Mouse (Mus musculus): ENCODE data around the gene Hoxa5. TPM values are rescaled to one million over a fixed set of nuclear protein-coding genes. Genes with fewer than 3 reads are reported as not detected.
A peak's percentile ranks its signal among the peaks of the same experiment; 100 is the strongest.

Hoxa5 gene
- polyA plus RNA-seq, 1 experiment from 2014 or later: not detected

DNA sequence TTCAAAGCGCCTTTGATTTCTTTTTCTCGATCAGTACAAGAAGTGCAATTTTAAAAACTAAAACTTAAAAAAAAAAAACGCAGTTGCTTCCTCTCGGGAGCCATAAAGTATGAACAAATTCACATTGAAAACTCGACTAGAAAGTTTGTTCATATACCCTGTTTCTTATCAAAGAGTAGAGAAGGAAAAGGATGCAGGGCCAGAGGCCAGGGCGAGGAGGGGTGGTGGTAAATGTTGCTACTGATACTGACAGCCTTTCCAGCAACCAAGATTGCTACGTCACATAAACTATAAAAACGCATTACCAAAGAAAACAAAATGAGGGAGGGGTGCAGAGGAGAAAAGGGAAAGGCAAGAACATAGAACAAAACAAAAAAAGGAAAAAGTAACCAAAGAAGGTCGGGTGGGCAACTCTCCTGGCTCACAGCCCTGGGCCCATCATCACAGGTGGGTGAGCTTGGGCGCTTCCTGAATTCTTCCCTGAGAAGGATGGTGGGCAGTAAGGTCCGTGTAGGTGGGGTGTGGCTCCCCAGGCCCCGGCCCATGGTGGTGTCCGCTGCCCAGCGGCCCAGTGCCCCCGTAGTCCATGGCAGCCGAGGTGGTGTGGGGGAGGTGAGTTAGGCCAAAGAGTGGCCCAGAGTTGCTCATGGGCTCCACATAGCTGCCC lies 34.8 kb downstream of the Hoxa5 start:
- Histone ChIP-seq H3K9me3 (replicated peaks) (no peaks in the 10 kb centered on the region), H3K4me1 (peaks cover 9% of the 10 kb centered on the region), H3K4me3 (no peak overlapping the region), H3K27me3 (ENCODE audit: low read depth, poor library complexity, severe bottlenecking) (peaks cover 100% of the 10 kb centered on the region), H3K36me3 (no peaks in the 10 kb centered on the region), H3K27ac (replicated peaks) (no peak overlapping the region)
- no peak for DNase-seq (ENCODE audit: low spot score)
- 3% methylated on average over 16 of the region's 16 CpGs for WGBS

DNA sequence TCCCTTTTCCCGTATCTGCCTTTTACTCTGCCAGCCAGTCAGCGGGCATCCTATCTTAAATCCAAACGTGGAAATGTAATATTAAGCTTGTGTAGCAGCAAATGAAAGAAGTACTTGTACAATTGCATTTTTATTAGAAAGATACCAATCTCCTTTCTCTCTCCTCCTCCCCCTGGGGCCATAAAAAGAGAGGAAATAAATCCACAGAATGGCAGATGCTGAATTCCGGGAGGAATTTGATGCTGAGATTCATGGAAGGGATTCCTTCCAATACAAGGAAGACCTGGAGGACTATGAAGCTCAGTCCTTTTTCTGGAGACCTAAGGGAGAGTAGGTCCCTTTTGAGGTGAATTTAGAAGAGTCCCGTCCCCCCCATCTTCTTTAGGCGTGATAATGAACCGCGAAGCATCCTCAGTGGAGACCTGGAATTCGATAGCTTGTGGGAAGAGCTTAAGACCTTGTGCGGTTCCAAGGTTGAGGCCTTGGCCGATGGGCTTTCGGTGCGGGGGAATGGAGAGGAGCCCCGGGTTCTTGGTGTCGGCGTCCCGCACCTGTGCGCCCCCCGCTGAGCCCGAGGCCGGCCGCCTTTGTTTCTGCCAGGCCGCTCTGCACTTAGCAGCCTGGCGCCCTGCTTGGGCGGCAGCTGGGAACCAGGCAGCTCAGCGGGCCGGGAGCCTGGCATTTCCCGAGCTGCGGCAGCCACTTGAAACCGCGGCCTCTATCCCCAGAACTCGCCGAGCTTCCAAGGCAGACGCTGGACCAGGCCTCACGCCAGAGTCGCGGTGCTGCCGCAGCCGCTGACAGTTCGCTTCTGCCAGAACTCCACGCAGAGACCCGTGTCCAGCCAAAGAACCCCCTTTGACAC lies 36.0 kb downstream of the Hoxa5 start:
- H3K4me1 ChIP-seq: peaks cover 13% of the 10 kb centered on the region
- no peak overlapping the region for H3K27ac ChIP-seq (replicated peaks)
- under 1% methylated on average over 42 of the region's 42 CpGs for WGBS
- H3K4me3 ChIP-seq: no peak overlapping the region
- DNase-seq (ENCODE audit: low spot score): peak; percentile 59
- no peaks in the 10 kb centered on the region for H3K36me3 ChIP-seq
- no peaks in the 10 kb centered on the region for H3K9me3 ChIP-seq (replicated peaks)
- H3K27me3 ChIP-seq (ENCODE audit: low read depth, poor library complexity, severe bottlenecking): peaks cover 100% of the 10 kb centered on the region

DNA sequence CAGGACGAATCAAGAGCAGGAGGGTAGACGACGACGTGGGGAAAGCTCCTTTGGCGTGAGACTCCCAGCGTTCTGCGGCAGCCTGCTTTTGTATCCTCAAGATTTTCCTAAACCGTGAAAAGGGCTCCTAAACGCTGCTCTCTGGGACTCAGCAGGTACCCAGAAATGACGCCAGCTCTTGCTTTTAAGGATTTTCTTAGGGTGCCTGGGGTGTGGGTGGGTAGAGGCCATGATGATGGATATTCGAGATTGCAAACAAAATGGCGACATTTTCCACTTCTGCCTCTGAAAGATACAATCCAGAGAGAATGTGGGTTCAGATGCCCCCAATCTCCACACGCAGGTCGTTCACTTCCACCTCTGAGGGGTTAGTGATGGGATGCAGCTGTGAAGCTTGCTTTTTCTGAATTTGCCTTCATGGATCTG lies 36.6 kb downstream of the Hoxa5 start:
- DNase-seq (ENCODE audit: low spot score): peak; percentile 44
- H3K36me3 ChIP-seq: no peaks in the 10 kb centered on the region
- 1% methylated on average over 14 of the region's 14 CpGs for WGBS
- H3K4me3 ChIP-seq: no peak overlapping the region
- H3K4me1 ChIP-seq: peaks cover 11% of the 10 kb centered on the region
- H3K27me3 ChIP-seq (ENCODE audit: low read depth, poor library complexity, severe bottlenecking): peaks cover 100% of the 10 kb centered on the region
- no peaks in the 10 kb centered on the region for H3K9me3 ChIP-seq (replicated peaks)
- no peak overlapping the region for H3K27ac ChIP-seq (replicated peaks)

DNA sequence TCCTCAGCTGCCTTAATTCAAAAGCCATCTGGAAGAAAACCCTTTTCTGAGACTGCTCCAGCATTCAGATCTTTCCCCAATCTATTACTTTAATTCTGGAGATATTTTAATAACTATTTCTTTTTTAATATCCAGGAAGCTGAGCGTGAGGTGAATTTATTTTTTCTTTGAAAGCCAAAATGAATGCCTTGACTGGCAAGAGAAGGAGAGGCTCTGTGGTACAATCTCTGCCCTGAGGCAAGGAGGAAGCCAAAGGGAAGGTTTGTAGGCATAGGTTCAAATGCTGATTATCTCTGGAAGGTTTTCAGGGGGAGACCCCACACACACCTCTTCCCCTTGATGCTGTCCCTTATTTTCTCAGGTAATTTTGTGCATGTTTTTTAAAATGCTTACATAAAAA lies 37.2 kb downstream of the Hoxa5 start:
- H3K36me3 ChIP-seq: no peaks in the 10 kb centered on the region
- H3K27me3 ChIP-seq (ENCODE audit: low read depth, poor library complexity, severe bottlenecking): peaks cover 100% of the 10 kb centered on the region
- H3K9me3 ChIP-seq (replicated peaks): no peaks in the 10 kb centered on the region
- no peak overlapping the region for H3K4me3 ChIP-seq
- H3K4me1 ChIP-seq: peaks cover 5% of the 10 kb centered on the region
- H3K27ac ChIP-seq (replicated peaks): no peak overlapping the region
- WGBS: 8% methylated on average over 1 of the region's 1 CpGs
- no peak for DNase-seq (ENCODE audit: low spot score)

DNA sequence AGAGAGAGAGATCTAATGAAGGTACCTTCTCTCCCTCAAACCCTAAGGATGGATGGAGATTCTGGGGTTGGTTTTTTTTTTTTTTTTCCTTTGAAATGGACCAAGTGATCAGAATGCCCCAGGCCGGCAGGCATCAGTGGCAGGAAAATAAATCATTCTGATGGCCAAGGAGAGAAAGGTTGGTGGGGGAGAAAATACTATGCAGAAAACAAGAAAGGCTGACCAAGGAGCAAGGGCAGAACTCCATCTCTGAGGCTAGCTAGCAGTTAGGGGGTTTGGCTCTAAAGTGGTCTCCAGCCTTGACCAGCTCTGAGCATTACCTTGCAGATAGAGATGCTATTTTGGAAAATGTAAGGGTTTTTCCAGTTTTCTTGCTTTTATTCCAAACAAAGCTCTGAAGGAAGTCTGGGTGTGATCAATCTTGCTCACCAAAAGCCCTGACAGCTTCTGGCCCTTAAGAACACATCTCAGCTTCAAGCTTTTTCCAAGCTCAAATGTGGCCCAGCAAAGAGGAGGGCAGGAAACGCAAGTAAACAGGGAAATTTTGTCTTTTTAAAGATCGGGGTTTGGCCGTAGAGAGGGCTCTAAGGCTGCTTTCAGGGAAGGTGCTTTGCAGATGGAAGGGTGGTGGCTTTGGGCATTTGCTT lies 37.8 kb downstream of the Hoxa5 start:
- Histone ChIP-seq H3K9me3 (replicated peaks) (no peaks in the 10 kb centered on the region), H3K27me3 (ENCODE audit: low read depth, poor library complexity, severe bottlenecking) (peaks cover 100% of the 10 kb centered on the region), H3K27ac (replicated peaks) (no peak overlapping the region), H3K4me1 (peaks cover 3% of the 10 kb centered on the region; the same call in 1 of the 2 replicates), H3K4me3 (no peak overlapping the region), H3K36me3 (no peaks in the 10 kb centered on the region)
- peak; percentile 38 for DNase-seq (ENCODE audit: low spot score)
- WGBS: 5% methylated on average over 4 of the region's 4 CpGs

DNA sequence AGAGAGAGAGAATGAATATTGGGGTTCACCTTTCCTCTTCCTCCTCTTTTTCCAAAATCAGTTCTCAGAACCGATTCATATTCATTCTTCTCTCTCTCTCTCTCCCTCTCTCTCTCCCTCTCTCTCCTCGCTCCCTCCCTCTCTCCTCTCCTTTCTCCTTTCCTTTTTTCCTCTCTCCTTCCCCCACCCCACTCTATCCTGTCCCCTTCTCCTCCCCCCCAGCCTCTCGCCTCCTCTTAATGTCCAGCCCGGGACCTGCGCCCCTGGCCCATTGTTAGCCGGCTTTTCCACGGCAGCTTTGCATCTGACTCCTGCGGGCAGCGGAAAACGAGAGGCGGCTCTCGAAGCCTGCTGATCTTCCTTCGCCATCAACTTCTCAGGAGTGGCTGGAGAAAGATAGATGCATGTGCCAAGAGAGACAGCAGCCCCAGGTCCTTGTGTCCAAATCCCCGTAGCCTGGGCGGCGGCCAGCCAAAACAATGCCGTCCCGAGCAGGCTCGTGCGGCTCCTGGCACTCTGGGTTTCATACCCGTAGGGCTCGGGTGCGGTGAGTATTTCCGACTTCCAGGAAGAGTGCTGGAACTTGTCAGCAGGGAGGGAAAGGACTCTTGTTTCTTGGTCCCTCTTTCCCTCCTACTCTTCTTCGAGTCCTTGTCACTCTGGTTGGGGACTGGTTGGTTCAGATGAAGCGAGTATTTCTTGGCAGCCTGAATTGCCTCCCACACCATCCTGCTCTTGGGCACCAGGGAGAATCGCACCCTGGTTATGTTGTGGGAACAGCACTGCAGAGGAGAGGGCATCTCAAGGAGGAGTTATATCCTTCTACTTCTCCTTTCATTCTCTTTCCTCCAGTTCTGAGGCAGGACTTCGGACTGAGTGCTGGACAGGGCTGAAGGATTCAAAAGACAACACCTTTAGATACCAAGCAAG lies 38.7 kb downstream of the Hoxa5 start:
- peaks cover 5% of the 10 kb centered on the region for H3K4me1 ChIP-seq
- under 1% methylated on average over 28 of the region's 28 CpGs for WGBS
- no peak overlapping the region for H3K4me3 ChIP-seq
- no peaks in the 10 kb centered on the region for H3K9me3 ChIP-seq (replicated peaks)
- no peak overlapping the region for H3K27ac ChIP-seq (replicated peaks)
- DNase-seq (ENCODE audit: low spot score): peak; percentile 62
- no peaks in the 10 kb centered on the region for H3K36me3 ChIP-seq
- H3K27me3 ChIP-seq (ENCODE audit: low read depth, poor library complexity, severe bottlenecking): peaks cover 100% of the 10 kb centered on the region

DNA sequence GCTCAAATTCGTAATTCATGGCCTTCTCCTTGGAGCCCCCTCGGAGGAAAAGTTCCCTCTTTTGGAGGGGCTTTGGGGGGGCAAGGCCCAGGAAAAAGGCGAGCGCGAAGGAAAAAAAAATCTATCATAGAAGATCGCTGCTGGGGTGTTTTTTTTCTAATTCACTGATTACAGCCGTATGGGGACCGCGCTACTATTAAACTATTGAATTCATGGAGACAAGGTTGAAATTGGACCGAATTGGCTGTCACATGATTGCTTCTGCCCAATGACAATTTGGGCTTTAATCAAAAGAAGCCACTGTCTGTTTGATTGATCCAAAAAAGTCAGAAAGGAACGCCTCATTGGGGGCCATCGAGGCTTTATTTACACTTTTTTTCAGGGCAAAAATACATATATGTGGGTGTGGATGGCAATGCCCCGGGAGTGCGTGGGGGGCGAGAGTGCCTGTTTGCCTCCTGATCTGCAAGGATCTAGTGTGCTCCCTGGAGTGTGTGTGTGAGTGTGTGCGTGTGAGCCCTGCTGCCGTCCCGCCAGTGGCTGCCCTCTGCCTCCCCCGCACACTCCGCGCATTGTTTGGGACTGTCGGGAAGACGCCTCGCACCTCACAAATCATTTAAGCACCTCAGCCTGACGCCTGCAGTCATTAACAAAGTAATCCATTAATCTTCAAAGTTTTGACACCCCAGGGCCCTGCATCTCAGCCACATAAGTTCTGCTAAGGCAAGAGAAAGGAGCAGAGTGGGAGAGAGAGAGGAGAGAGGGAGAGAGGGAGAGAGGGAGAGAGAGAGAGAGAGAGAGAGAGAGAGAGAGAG lies 39.6 kb downstream of the Hoxa5 start, which contains the start of gene Hoxa2:
Hoxa2 (minus strand) TSS at position 206 of the 815 bp plus-strand sequence.
- peak; percentile 46 for DNase-seq (ENCODE audit: low spot score)
- H3K27ac ChIP-seq (replicated peaks): no peak within 1 kb of the TSS
- H3K9me3 ChIP-seq (replicated peaks): no peaks in the 10 kb centered on the region
- no peaks in the 10 kb centered on the region for H3K36me3 ChIP-seq
- 0 out of 2 replicates have a peak within 1 kb of the TSS, but pooled peaks have one; percentile 11 for H3K4me3 ChIP-seq
- peaks cover 13% of the 10 kb centered on the region for H3K4me1 ChIP-seq
- WGBS: 2% methylated on average over 25 of the region's 25 CpGs
- H3K27me3 ChIP-seq (ENCODE audit: low read depth, poor library complexity, severe bottlenecking): peaks cover 100% of the 10 kb centered on the region

DNA sequence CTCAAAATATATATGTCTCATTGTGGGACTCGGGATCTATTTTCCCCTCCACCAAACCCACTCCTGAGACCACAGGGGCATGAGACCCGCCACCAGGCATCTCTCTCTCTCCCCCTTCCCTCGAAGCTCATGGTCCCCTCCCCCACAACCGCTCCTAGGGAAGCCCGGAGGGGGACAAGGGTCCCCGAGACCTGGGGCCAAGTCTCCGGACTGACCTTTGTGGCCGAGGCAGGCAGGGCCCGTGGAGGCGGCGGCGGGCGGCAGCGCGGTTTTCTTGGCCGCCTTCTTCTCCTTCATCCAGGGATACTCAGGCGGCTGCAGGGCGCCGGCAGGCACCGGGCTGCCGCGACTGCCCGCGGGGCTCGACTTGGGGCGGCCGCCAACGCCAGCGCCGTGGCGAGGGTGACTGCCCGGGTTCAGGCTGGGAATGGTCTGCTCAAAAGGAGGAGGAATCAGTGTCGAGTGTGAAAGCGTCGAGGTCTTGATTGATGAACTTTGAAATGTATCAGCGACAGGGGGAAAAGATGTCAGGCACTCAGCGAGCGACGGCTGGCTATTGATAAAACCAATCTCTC lies 40.2 kb downstream of the Hoxa5 start:
- Histone ChIP-seq H3K27me3 (ENCODE audit: low read depth, poor library complexity, severe bottlenecking) (peaks cover 100% of the 10 kb centered on the region), H3K27ac (replicated peaks) (no peak overlapping the region), H3K4me3 (0 out of 2 replicates have a peak overlapping the region, but pooled peaks have one; percentile 11), H3K4me1 (peaks cover 15% of the 10 kb centered on the region), H3K9me3 (replicated peaks) (no peaks in the 10 kb centered on the region), H3K36me3 (no peaks in the 10 kb centered on the region)
- peak; percentile 73 for DNase-seq (ENCODE audit: low spot score)
- under 1% methylated on average over 39 of the region's 39 CpGs for WGBS

DNA sequence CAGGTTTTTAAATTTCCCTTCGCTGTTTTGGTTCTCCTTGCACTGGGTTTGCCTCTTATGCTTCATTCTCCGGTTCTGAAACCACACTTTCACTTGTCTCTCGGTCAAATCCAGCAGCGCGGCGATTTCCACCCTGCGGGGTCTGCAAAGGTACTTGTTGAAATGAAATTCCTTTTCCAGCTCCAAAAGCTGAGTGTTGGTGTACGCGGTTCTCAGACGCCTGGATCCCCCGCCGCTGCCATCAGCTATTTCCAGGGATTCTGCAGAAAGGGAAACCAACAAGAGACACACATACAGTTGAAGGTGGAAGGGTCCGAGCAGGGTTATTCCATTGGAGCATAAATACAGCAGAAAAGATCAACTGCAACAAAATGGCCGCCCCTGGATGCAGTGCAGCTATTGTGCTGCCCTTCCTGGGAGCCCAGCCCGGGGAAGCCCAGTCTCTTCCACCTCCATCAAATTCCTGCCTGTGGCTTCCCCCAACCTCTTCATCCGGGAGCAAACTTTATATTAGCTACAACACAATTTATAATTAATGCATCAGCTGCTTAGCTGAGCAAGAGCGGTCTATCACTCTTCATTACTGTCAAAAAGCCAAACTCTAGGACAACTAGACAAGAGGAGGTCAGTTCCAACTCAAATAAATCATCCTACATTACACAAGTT lies 40.9 kb downstream of the Hoxa5 start:
- under 1% methylated on average over 17 of the region's 17 CpGs for WGBS
- DNase-seq (ENCODE audit: low spot score): peak; percentile 66
- H3K4me1 ChIP-seq: peaks cover 21% of the 10 kb centered on the region
- peaks cover 100% of the 10 kb centered on the region for H3K27me3 ChIP-seq (ENCODE audit: low read depth, poor library complexity, severe bottlenecking)
- H3K36me3 ChIP-seq: no peaks in the 10 kb centered on the region
- H3K27ac ChIP-seq (replicated peaks): no peak overlapping the region
- no peak overlapping the region; the same call in 1 of the 2 replicates for H3K4me3 ChIP-seq
- no peaks in the 10 kb centered on the region for H3K9me3 ChIP-seq (replicated peaks)

DNA sequence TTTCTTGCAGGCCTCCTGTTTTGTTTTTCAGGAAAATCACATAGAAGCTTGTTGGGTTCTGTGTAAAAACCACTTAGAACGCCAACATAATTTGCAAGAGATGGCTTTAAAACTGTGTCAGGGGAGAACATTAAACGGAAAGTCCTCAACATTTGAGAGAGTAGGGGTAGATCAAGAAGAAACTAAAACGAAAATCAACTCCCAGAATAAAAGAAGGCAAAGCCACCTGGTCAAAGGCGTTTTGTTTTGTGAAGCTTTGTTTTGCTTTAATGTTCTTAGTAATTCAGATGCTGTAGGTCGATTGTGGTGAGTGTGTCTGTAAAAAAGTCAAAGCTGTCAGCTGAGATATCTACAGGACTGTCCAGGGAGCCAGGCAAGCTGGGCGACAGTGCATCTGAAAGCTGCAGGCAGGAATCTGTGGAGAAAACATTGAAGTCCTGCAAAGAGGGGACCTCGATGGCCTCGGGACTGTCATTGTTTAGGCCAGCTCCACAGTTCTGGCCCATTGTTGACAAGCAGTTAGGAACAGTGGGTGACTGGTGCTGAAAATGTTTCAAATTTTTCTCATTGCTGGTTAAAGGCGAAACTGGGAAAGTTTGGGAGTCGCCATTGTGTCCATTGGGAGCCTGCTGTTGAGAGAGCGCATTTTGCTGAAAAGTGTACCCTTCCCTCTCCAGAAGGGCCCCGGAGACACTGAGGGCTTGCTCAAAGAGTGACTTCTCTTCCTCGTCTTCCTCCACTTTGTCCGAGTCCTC lies 41.6 kb downstream of the Hoxa5 start:
- WGBS: 1% methylated on average over 14 of the region's 14 CpGs
- DNase-seq (ENCODE audit: low spot score): peak; percentile 11
- H3K36me3 ChIP-seq: no peaks in the 10 kb centered on the region
- peaks cover 28% of the 10 kb centered on the region for H3K4me1 ChIP-seq
- H3K27ac ChIP-seq (replicated peaks): no peak overlapping the region
- no peaks in the 10 kb centered on the region for H3K9me3 ChIP-seq (replicated peaks)
- H3K27me3 ChIP-seq (ENCODE audit: low read depth, poor library complexity, severe bottlenecking): peaks cover 100% of the 10 kb centered on the region
- H3K4me3 ChIP-seq: no peak overlapping the region
